19 mouse cellular contexts compared by ENCODE assay signal in genomic region chr12:104721011-104721410, GRCm38 (mm10).
"Had no signal": no experiment of that assay in that cellular context is flagged by ENCODE, and none has a peak within 500 bp of the region (broad histone marks: within the 10 kb centered on the region; RNA-seq: fewer than 3 reads in every experiment).

No protein-coding gene starts in this region.

- H3K27ac ChIP-seq: limb, embryonic 10.5 days; limb, embryonic 13.5 days; liver, embryonic 13.5 days; neural tube, embryonic 12.5 days; stomach, embryonic 15.5 days had no signal

- H3K9me3 ChIP-seq: limb, embryonic 10.5 days; limb, embryonic 13.5 days; liver, embryonic 13.5 days; neural tube, embryonic 12.5 days; stomach, embryonic 15.5 days had no signal

- H3K4me3 ChIP-seq: limb, embryonic 10.5 days; limb, embryonic 13.5 days; liver, embryonic 13.5 days; neural tube, embryonic 12.5 days; stomach, embryonic 15.5 days had no signal

- H3K27me3 ChIP-seq: limb, embryonic 13.5 days; liver, embryonic 13.5 days; neural tube, embryonic 12.5 days; stomach, embryonic 15.5 days had no signal

- H3K4me1 ChIP-seq: liver, embryonic 13.5 days; neural tube, embryonic 12.5 days; stomach, embryonic 15.5 days had no signal

- H3K9ac ChIP-seq: limb, embryonic 13.5 days; liver, embryonic 13.5 days; neural tube, embryonic 12.5 days; stomach, embryonic 15.5 days had no signal

- DNase-seq: kidney, adult 18-20 months; kidney, adult 9 months; kidney, postnatal 14 days; kidney, postnatal 4 days; liver, embryonic 13.5 days; lung, adult 2 months; lung, postnatal 14 days; lung, postnatal 4 days; midbrain, embryonic 14.5 days; retina, postnatal 1 day; right cerebral cortex, postnatal 25 days; spleen, adult 18-20 months; thymus, postnatal 25 days had no signal

- ATAC-seq: intestine, embryonic 16.5 days had no signal

- H3K4me2 ChIP-seq: limb, embryonic 13.5 days; liver, embryonic 13.5 days; midbrain, embryonic 11.5 days; neural tube, embryonic 12.5 days; stomach, embryonic 15.5 days had no signal
